Mouse (Mus musculus): ENCODE measurements around the gene Olfr495. TPM values are rescaled to one million over a fixed set of nuclear protein-coding genes. Genes with fewer than 3 reads are reported as not detected.

Olfr495 gene
- polyA plus RNA-seq (2012; ENCODE audit: low replicate concordance): not detected in 2 replicates

DNA sequence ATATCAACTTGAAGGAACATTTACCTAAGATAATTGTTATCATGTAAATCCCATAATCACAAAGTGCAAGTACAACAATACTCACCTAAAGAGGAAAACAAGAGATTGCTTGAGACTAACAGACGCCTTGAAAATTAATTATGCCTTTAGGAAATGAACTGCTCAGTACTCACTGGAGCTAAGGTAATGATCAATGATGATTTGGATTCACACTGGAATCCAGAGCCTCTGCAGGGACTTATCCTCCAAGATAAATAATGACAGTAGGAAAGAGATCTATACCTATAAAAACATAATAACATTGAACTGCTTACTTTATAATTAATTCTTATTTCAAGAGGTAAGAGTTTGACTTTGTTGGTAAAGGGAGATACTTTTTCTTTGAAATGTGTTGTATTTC is at the start of gene Olfr495:
Gene Olfr495, plus strand, starts transcription at position 301 of the 400 bp plus-strand sequence.

DNA sequence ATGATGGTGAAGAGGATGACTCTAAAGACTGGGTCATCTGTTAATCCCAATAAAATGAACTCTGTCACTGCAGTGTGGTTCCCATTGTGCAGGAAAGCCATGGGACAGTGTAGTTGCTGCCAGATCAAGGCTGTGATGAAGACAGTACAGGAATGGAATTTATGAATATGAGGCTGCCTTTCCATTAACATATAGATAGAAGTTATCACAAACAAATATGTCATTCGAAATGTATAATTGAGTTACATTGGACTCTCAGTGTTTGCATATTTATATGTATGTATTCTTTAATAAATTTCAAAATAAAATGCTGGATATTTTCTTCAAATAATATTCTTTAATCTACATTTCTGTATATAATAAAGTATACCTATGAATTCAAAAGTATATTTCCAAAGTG is 46.1 kb upstream of the Olfr495 start, which contains the start of gene Olfr493:
Gene Olfr493, minus strand, starts transcription at position 101 of the 400 bp plus-strand sequence.

DNA sequence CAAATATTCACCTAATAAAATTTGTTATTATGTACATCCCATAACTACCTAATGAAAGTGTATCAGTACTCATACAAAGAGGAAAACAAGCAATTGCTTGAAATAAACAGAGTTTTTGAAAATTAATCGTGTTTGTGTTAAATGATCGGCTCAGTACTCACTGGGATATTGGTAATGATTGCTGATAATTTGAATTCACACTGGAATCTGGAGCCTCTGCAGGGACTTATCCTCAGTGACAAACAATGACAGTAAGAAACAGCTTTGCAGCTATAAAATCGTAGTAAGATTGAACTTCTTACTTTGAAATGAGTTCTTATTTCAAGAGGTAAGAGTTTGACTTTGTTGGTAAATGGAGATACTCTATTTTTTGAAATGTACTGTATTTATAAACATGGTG is 27.9 kb upstream of the Olfr495 start, which contains the start of gene Olfr494:
Gene Olfr494, plus strand, starts transcription at position 301 of the 400 bp plus-strand sequence.

DNA sequence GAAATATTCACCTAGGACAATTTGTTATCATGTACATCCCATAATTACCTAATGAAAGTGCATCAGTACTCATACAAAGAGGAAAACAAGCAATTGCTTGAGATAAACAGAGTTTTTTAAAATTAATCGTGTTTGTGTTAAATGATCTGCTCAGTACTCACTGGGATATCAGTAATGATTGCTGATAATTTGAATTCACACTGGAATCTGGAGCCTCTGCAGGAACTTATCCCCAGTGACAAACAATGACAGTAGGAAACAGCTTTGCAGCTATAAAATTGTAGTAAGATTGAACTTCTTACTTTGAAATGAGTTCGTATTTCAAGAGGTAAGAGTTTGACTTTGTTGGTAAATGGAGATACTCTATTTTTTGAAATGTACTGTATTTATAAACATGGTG is 27.2 kb downstream of the Olfr495 start, which contains the start of gene Olfr497:
Gene Olfr497, plus strand, starts transcription at position 301 of the 400 bp plus-strand sequence.

Other genes with a start within 250 kb of the Olfr495 start
- not detected in 2 replicates for gene Olfr485, start 233.3 kb upstream of the Olfr495 start, polyA plus RNA-seq (2012; ENCODE audit: low replicate concordance)
- not detected in 2 replicates for gene Olfr486, start 220.4 kb upstream of the Olfr495 start, polyA plus RNA-seq (2012; ENCODE audit: low replicate concordance)
- not detected in 2 replicates for gene Olfr487, start 178.5 kb upstream of the Olfr495 start, polyA plus RNA-seq (2012; ENCODE audit: low replicate concordance)
- 0.08 TPM in 1 of 2 replicates, not detected in the other for gene Olfr488, start 134.8 kb upstream of the Olfr495 start, polyA plus RNA-seq (2012; ENCODE audit: low replicate concordance)
- gene Olfr490, start 104.2 kb upstream of the Olfr495 start, polyA plus RNA-seq (2012; ENCODE audit: low replicate concordance): not detected in 2 replicates
- gene Olfr491, start 79.7 kb upstream of the Olfr495 start, polyA plus RNA-seq (2012; ENCODE audit: low replicate concordance): not detected in 2 replicates
- gene Olfr492, start 69.5 kb upstream of the Olfr495 start, polyA plus RNA-seq (2012; ENCODE audit: low replicate concordance): not detected in 2 replicates
- not detected in 2 replicates for gene Olfr493, start 46.2 kb upstream of the Olfr495 start, polyA plus RNA-seq (2012; ENCODE audit: low replicate concordance)
- gene Olfr494, start 27.8 kb upstream of the Olfr495 start, polyA plus RNA-seq (2012; ENCODE audit: low replicate concordance): not detected in 2 replicates
- gene Olfr497, start 27.3 kb downstream of the Olfr495 start, polyA plus RNA-seq (2012; ENCODE audit: low replicate concordance): not detected in 2 replicates
- not detected in 2 replicates for gene Olfr498, start 72.2 kb downstream of the Olfr495 start, polyA plus RNA-seq (2012; ENCODE audit: low replicate concordance)
- not detected in 2 replicates for gene Olfr502, start 131.9 kb downstream of the Olfr495 start, polyA plus RNA-seq (2012; ENCODE audit: low replicate concordance)
- not detected in 2 replicates for gene Olfr503, start 151.4 kb downstream of the Olfr495 start, polyA plus RNA-seq (2012; ENCODE audit: low replicate concordance)
- gene Olfr504, start 172.6 kb downstream of the Olfr495 start, polyA plus RNA-seq (2012; ENCODE audit: low replicate concordance): not detected in 2 replicates
- not detected in 2 replicates for gene Olfr506, start 217.6 kb downstream of the Olfr495 start, polyA plus RNA-seq (2012; ENCODE audit: low replicate concordance)
- not detected in 2 replicates for gene Olfr507, start 228.6 kb downstream of the Olfr495 start, polyA plus RNA-seq (2012; ENCODE audit: low replicate concordance)
- not detected in 2 replicates for gene Olfr508, start 236.8 kb downstream of the Olfr495 start, polyA plus RNA-seq (2012; ENCODE audit: low replicate concordance)

Measured in leukemia stem cell, adult 10-12 weeks (primary cell).